Mouse (Mus musculus): ENCODE data around the gene Faim. TPM values are rescaled to one million over a fixed set of nuclear protein-coding genes. Genes with fewer than 3 reads are reported as not detected.
A peak's percentile ranks its signal among the peaks of the same experiment; 100 is the strongest.

Gene Faim
- polyA plus RNA-seq, 1 experiment from 2014 or later: 61.3 TPM

GRCm38 (mm10) chr9:99035575-99035974 is 49.4 kb downstream of the Faim start, which contains the start of gene Gm1123:
Gene Gm1123, minus strand, starts transcription at chr9:99035715.
- no peaks in the 10 kb centered on the region for H3K9me3 ChIP-seq (replicated peaks; ENCODE audit: low read length)
- no peaks in the 10 kb centered on the region for H3K36me3 ChIP-seq (ENCODE audit: insufficient read depth, low read length)
- ATAC-seq (replicated peaks; ENCODE audit: low FRiP score, low read depth) (no peak), DNase-seq (ENCODE audit: low spot score) (no peak)
- H3K4me3 ChIP-seq (replicated peaks; ENCODE audit: low read depth, low read length): no peak within 1 kb of the TSS
- TF ChIP-seq CTCF (IDR thresholded peaks at IDR 0.05; ENCODE audit: low read depth): no peak
- H3K9ac ChIP-seq (ENCODE audit: low read depth, low read length): no peak within 1 kb of the TSS
- no peak within 1 kb of the TSS for H3K27ac ChIP-seq
- no peaks in the 10 kb centered on the region for H3K27me3 ChIP-seq (ENCODE audit: insufficient read depth, low read length)
- WGBS: 83% methylated on average over 12 of the region's 12 CpGs
- no peaks in the 10 kb centered on the region for H3K4me1 ChIP-seq (replicated peaks; ENCODE audit: insufficient read depth, low read length)
- no peak within 1 kb of the TSS for H3K4me2 ChIP-seq (ENCODE audit: low read length)

GRCm38 (mm10) chr9:99041994-99042393 is 55.8 kb downstream of the Faim start:
- no peaks in the 10 kb centered on the region for H3K4me1 ChIP-seq (replicated peaks; ENCODE audit: insufficient read depth, low read length)
- H3K36me3 ChIP-seq (ENCODE audit: insufficient read depth, low read length): 0 out of 2 replicates have a peak, but pooled peaks cover 4% of the 10 kb centered on the region
- WGBS: 74% methylated on average over 9 of the region's 9 CpGs
- DNase-seq (ENCODE audit: low spot score) (no peak), ATAC-seq (replicated peaks; ENCODE audit: low FRiP score, low read depth) (no peak)
- H3K4me2 ChIP-seq (ENCODE audit: low read length): no peak overlapping the region
- no peaks in the 10 kb centered on the region for H3K9me3 ChIP-seq (replicated peaks; ENCODE audit: low read length)
- no peak for TF ChIP-seq CTCF (IDR thresholded peaks at IDR 0.05; ENCODE audit: low read depth)
- no peak overlapping the region for H3K4me3 ChIP-seq (replicated peaks; ENCODE audit: low read depth, low read length)
- H3K9ac ChIP-seq (ENCODE audit: low read depth, low read length): no peak overlapping the region
- no peak overlapping the region for H3K27ac ChIP-seq
- no peaks in the 10 kb centered on the region for H3K27me3 ChIP-seq (ENCODE audit: insufficient read depth, low read length)

GRCm38 (mm10) chr9:99042641-99043040 is 56.5 kb downstream of the Faim start:
- Histone ChIP-seq H3K4me1 (replicated peaks; ENCODE audit: insufficient read depth, low read length) (no peaks in the 10 kb centered on the region), H3K36me3 (ENCODE audit: insufficient read depth, low read length) (0 out of 2 replicates have a peak, but pooled peaks cover 4% of the 10 kb centered on the region), H3K4me3 (replicated peaks; ENCODE audit: low read depth, low read length) (no peak overlapping the region), H3K27ac (no peak overlapping the region), H3K9ac (ENCODE audit: low read depth, low read length) (no peak overlapping the region), H3K9me3 (replicated peaks; ENCODE audit: low read length) (no peaks in the 10 kb centered on the region), H3K4me2 (ENCODE audit: low read length) (no peak overlapping the region), H3K27me3 (ENCODE audit: insufficient read depth, low read length) (no peaks in the 10 kb centered on the region)
- no peak for TF ChIP-seq CTCF (IDR thresholded peaks at IDR 0.05; ENCODE audit: low read depth)
- WGBS: 88% methylated on average over 4 of the region's 4 CpGs
- ATAC-seq (replicated peaks; ENCODE audit: low FRiP score, low read depth) (no peak), DNase-seq (ENCODE audit: low spot score) (no peak)

- TF ChIP-seq CTCF (IDR thresholded peaks at IDR 0.05; ENCODE audit: low read depth): no peak
- 90% methylated on average over 8 of the region's 8 CpGs for WGBS
- Histone ChIP-seq H3K9me3 (replicated peaks; ENCODE audit: low read length) (no peaks in the 10 kb centered on the region), H3K27ac (no peak overlapping the region), H3K36me3 (ENCODE audit: insufficient read depth, low read length) (0 out of 2 replicates have a peak, but pooled peaks cover 4% of the 10 kb centered on the region), H3K9ac (ENCODE audit: low read depth, low read length) (no peak overlapping the region), H3K27me3 (ENCODE audit: insufficient read depth, low read length) (no peaks in the 10 kb centered on the region), H3K4me2 (ENCODE audit: low read length) (no peak overlapping the region), H3K4me1 (replicated peaks; ENCODE audit: insufficient read depth, low read length) (no peaks in the 10 kb centered on the region), H3K4me3 (replicated peaks; ENCODE audit: low read depth, low read length) (no peak overlapping the region)
- no peak for DNase-seq (ENCODE audit: low spot score)
- no peak for ATAC-seq (replicated peaks; ENCODE audit: low FRiP score, low read depth)
Measured at GRCm38 (mm10) chr9:99044761-99045160, 58.6 kb downstream of the Faim start.

- 47% methylated on average over 1 of the region's 1 CpGs for WGBS
- DNase-seq (ENCODE audit: low spot score) (peak; percentile 55), ATAC-seq (replicated peaks; ENCODE audit: low FRiP score, low read depth) (no peak)
- Histone ChIP-seq H3K4me1 (replicated peaks; ENCODE audit: insufficient read depth, low read length) (no peaks in the 10 kb centered on the region), H3K9ac (ENCODE audit: low read depth, low read length) (no peak overlapping the region), H3K36me3 (ENCODE audit: insufficient read depth, low read length) (0 out of 2 replicates have a peak, but pooled peaks cover 4% of the 10 kb centered on the region), H3K9me3 (replicated peaks; ENCODE audit: low read length) (no peaks in the 10 kb centered on the region), H3K4me3 (replicated peaks; ENCODE audit: low read depth, low read length) (no peak overlapping the region), H3K4me2 (ENCODE audit: low read length) (no peak overlapping the region), H3K27ac (no peak overlapping the region), H3K27me3 (ENCODE audit: insufficient read depth, low read length) (no peaks in the 10 kb centered on the region)
- TF ChIP-seq CTCF (IDR thresholded peaks at IDR 0.05; ENCODE audit: low read depth): no peak
Measured at GRCm38 (mm10) chr9:99048724-99049250, 62.6 kb downstream of the Faim start.

- Histone ChIP-seq H3K4me3 (replicated peaks; ENCODE audit: low read depth, low read length) (no peak overlapping the region), H3K27ac (no peak overlapping the region), H3K9ac (ENCODE audit: low read depth, low read length) (no peak overlapping the region), H3K4me1 (replicated peaks; ENCODE audit: insufficient read depth, low read length) (no peaks in the 10 kb centered on the region), H3K27me3 (ENCODE audit: insufficient read depth, low read length) (no peaks in the 10 kb centered on the region), H3K9me3 (replicated peaks; ENCODE audit: low read length) (no peaks in the 10 kb centered on the region), H3K4me2 (ENCODE audit: low read length) (no peak overlapping the region), H3K36me3 (ENCODE audit: insufficient read depth, low read length) (0 out of 2 replicates have a peak, but pooled peaks cover 4% of the 10 kb centered on the region)
- WGBS: 27% methylated on average over 6 of the region's 6 CpGs
- peak; percentile 49 for DNase-seq (ENCODE audit: low spot score)
- TF ChIP-seq CTCF (IDR thresholded peaks at IDR 0.05; ENCODE audit: low read depth): no peak
- peak; percentile 46; the same call in 1 of the 2 replicates for ATAC-seq (replicated peaks; ENCODE audit: low FRiP score, low read depth)
Measured at GRCm38 (mm10) chr9:99049760-99050159, 63.6 kb downstream of the Faim start.

Other genes starting within 250 kb of the Faim start
- not detected in 2 replicates for gene Prr23a1, start 143.9 kb upstream of the Faim start, polyA plus RNA-seq (2015; fragmentation: Nextera tagmentation; extraction: Ambion mirVana)
- not detected in 2 replicates for gene Prr23a2, start 129.9 kb upstream of the Faim start, polyA plus RNA-seq (2015; fragmentation: Nextera tagmentation; extraction: Ambion mirVana)
- not detected in 2 replicates for gene Prr23a3, start 121.6 kb upstream of the Faim start, polyA plus RNA-seq (2015; fragmentation: Nextera tagmentation; extraction: Ambion mirVana)
- gene 7420426K07Rik, start 83.3 kb upstream of the Faim start, polyA plus RNA-seq (2015; fragmentation: Nextera tagmentation; extraction: Ambion mirVana): not detected in 2 replicates
- gene Foxl2, start 31.1 kb upstream of the Faim start, polyA plus RNA-seq (2015; fragmentation: Nextera tagmentation; extraction: Ambion mirVana): not detected in 2 replicates
- 0.71 and 0.76 TPM in 2 replicates for gene Gm1123, start 49.3 kb downstream of the Faim start, polyA plus RNA-seq (2015; fragmentation: Nextera tagmentation; extraction: Ambion mirVana)
- gene Pik3cb, start 154.2 kb downstream of the Faim start, polyA plus RNA-seq (2015; fragmentation: Nextera tagmentation; extraction: Ambion mirVana): 1.3 and 1.9 TPM in 2 replicates

Data from kidney, postnatal 0 days (tissue).